Mouse (Mus musculus): ENCODE measurements around the gene Rab22a. TPM values are rescaled to one million over a fixed set of nuclear protein-coding genes. Genes with fewer than 3 reads are reported as not detected.

The Rab22a gene
- polyA plus RNA-seq, 1 experiment from 2014 or later = 45.5 TPM

GRCm38 (mm10) chr2:173748961-173749659 is 89.5 kb downstream of the Rab22a start:
- Histone ChIP-seq H3K4me1 (peaks cover 4% of the 10 kb centered on the region; the same call in 1 of the 2 replicates), H3K9ac (no peak overlapping the region), H3K4me3 (no peak overlapping the region), H3K9me3 (no peaks in the 10 kb centered on the region), H3K27me3 (no peaks in the 10 kb centered on the region), H3K36me3 (0 out of 2 replicates have a peak, but pooled peaks cover 4% of the 10 kb centered on the region), H3K4me2 (no peak overlapping the region), H3K27ac (no peak overlapping the region)
- ATAC-seq (ENCODE audit: insufficient number of reproducible peaks, low FRiP score, low TSS enrichment, low read depth) = no peak
- WGBS = 72% methylated on average over 2 of the region's 2 CpGs

GRCm38 (mm10) chr2:173755433-173756144 is 96.0 kb downstream of the Rab22a start:
- Histone ChIP-seq H3K27ac (no peak overlapping the region), H3K4me3 (no peak overlapping the region), H3K9ac (no peak overlapping the region), H3K4me2 (no peak overlapping the region), H3K27me3 (no peaks in the 10 kb centered on the region), H3K9me3 (no peaks in the 10 kb centered on the region), H3K4me1 (0 out of 2 replicates have a peak, but pooled peaks cover 5% of the 10 kb centered on the region), H3K36me3 (no peaks in the 10 kb centered on the region)
- no peak for ATAC-seq (ENCODE audit: insufficient number of reproducible peaks, low FRiP score, low TSS enrichment, low read depth)
- WGBS = 62% methylated on average over 8 of the region's 8 CpGs

Small RNAs within 50 kb of the gene (microRNA-seq; reads per million reads assigned to microRNA genes)
- gene Mir6340 = not detected

Other genes with a start within 250 kb of the Rab22a start
- gene 1700021F07Rik, start 137.2 kb upstream of the Rab22a start, polyA plus RNA-seq (2015; fragmentation: Nextera tagmentation; extraction: Ambion mirVana) = not detected in 2 replicates
- not detected in 2 replicates for gene Ankrd60, start 81.4 kb upstream of the Rab22a start, polyA plus RNA-seq (2015; fragmentation: Nextera tagmentation; extraction: Ambion mirVana)
- not detected in 2 replicates for gene 1700010B08Rik, start 59.7 kb downstream of the Rab22a start, polyA plus RNA-seq (2015; fragmentation: Nextera tagmentation; extraction: Ambion mirVana)
- 10.3 and 15.7 TPM in 2 replicates for gene Vapb, start 77.8 kb downstream of the Rab22a start, polyA plus RNA-seq (2015; fragmentation: Nextera tagmentation; extraction: Ambion mirVana)